Mouse (Mus musculus): ENCODE data around the gene Usp7. TPM values are rescaled to one million over a fixed set of nuclear protein-coding genes. Genes with fewer than 3 reads are reported as not detected.

Gene Usp7
- polyA plus RNA-seq, 1 experiment, result 29.8 TPM

DNA sequence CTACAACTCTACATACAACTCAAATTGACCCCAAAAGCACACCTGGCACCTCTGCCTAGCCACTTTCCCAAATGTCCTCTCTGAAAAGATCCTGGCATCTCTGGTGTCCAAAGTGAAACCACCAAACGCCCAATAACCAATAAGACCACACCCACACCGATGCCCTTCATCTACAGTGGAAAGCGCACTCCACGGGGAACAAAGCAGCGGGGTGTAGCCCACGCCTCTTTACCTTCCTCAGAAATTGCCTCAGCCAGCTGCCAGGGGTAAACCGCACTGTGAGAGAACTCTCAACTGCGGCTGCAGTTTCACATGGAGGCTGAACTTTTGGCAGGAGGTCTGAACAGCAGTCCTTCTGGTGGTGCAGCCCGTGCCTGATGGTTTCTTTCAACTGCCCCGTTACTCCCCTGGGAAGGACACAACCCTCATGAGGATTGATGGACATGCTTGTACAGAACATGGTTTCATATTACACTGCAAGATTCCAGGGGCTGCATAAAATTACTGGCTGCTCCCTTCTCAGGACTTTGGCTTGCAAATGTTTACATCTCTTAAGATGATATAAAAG lies 76.5 kb downstream of the Usp7 start:
- no peak for DNase-seq
- no peak overlapping the region for H3K4me3 ChIP-seq (replicated peaks; ENCODE audit: extremely low read depth, low read depth, low read length)
- WGBS, result 69% methylated on average over 10 of the region's 10 CpGs
- TF ChIP-seq CTCF (IDR thresholded peaks at IDR 0.05; ENCODE audit: insufficient read depth, low read length) (no peak), POLR2A (IDR thresholded peaks at IDR 0.05; ENCODE audit: borderline replicate concordance, extremely low read depth, low read depth, low read length) (no peak)
- peaks cover 13% of the 10 kb centered on the region for H3K4me1 ChIP-seq (ENCODE audit: control insufficient read depth, insufficient read depth, low read length)

DNA sequence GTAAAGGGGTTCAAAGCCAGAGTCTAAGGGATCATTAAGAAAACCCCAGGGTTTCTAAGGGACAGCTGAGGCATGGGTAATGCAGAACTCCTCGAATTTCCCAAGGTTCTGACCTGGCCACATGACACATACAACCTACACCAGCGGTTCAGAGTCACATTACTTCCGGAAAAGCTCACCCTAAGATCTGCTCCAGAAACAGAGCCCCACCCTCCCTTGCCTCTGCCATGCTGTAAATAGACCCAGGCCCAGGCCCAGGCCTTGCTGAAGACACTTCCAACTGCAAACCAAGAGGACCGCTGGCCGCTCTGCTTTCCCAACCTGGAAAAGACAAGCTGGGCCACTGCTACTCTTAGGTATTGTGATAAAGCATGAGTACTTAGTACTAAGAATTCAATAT lies 77.3 kb downstream of the Usp7 start:
- WGBS, result 85% methylated on average over 5 of the region's 5 CpGs
- DNase-seq, result no peak
- no peak for TF ChIP-seq CTCF (IDR thresholded peaks at IDR 0.05; ENCODE audit: insufficient read depth, low read length)
- TF ChIP-seq POLR2A (IDR thresholded peaks at IDR 0.05; ENCODE audit: borderline replicate concordance, extremely low read depth, low read depth, low read length), result no peak
- H3K4me1 ChIP-seq (ENCODE audit: control insufficient read depth, insufficient read depth, low read length), result peaks cover 13% of the 10 kb centered on the region
- no peak overlapping the region for H3K4me3 ChIP-seq (replicated peaks; ENCODE audit: extremely low read depth, low read depth, low read length)

DNA sequence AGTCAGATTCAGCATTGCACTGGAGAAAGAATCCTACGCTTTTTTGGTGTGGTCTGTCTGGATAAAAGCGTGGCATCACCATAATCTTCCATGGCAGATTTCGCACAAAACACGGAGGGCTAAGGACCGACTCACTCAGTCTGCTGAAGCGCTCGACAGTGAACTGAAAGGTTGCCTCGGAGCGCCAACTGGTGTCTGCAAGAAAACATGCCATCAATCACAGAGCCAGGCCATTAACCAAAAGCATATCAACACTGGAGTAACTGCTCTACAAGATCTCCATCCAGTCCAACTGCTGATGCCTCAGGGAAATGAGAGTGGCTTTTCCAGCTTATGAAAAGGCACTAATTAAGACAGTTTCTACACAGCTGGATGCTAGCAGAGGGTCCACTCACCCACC lies 80.1 kb downstream of the Usp7 start:
- Histone ChIP-seq H3K4me1 (ENCODE audit: control insufficient read depth, insufficient read depth, low read length) (peaks cover 2% of the 10 kb centered on the region; the same call in 1 of the 2 replicates), H3K4me3 (replicated peaks; ENCODE audit: extremely low read depth, low read depth, low read length) (no peak overlapping the region)
- no peak for DNase-seq
- TF ChIP-seq CTCF (IDR thresholded peaks at IDR 0.05; ENCODE audit: insufficient read depth, low read length), result no peak
- no peak for TF ChIP-seq POLR2A (IDR thresholded peaks at IDR 0.05; ENCODE audit: borderline replicate concordance, extremely low read depth, low read depth, low read length)
- 80% methylated on average over 9 of the region's 9 CpGs for WGBS

DNA sequence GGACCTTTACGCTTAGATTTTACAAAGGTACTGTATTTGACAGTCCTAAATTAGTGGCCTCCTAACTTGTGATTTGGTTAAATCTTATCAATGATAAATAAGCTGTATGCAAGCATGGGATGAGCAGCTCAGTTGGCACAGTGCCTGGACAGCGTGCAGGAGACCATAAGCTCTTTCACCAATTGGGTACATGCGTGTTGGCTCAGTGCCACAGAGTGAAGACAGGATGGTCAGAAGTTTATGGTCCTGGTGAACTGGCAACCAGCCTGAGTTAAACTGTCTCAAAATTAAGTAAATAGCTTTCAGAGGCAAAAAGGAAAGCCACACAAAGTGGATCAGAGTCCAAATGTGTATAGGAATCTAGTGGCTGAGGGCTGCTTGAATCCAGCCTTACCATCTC lies 91.5 kb downstream of the Usp7 start:
- Histone ChIP-seq H3K4me3 (replicated peaks; ENCODE audit: extremely low read depth, low read depth, low read length) (no peak overlapping the region), H3K4me1 (ENCODE audit: control insufficient read depth, insufficient read depth, low read length) (no peaks in the 10 kb centered on the region)
- TF ChIP-seq CTCF (IDR thresholded peaks at IDR 0.05; ENCODE audit: insufficient read depth, low read length), result no peak
- WGBS, result 73% methylated on average over 3 of the region's 3 CpGs
- no peak for DNase-seq

DNA sequence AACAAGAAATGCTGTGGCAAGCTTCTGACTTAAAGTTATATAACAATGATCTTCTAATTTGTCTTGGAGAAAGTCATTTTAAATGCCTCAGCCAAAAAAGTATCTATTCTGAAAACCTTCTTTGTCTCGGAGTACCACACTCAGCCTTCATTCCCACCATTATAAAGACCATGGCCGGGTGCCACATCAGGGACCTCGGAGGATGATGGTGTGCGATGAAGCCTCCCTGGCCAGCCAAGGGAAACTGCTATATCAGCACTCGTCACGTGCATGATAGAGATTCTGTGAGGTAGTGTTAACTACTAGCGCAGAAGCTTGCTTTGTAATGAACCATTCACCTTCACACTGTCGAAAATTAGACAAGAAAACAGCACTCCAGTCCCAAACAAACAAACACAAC lies 92.6 kb downstream of the Usp7 start:
- Histone ChIP-seq H3K4me3 (replicated peaks; ENCODE audit: extremely low read depth, low read depth, low read length) (no peak overlapping the region), H3K4me1 (ENCODE audit: control insufficient read depth, insufficient read depth, low read length) (no peaks in the 10 kb centered on the region)
- DNase-seq, result no peak
- 86% methylated on average over 8 of the region's 8 CpGs for WGBS
- TF ChIP-seq POLR2A (IDR thresholded peaks at IDR 0.05; ENCODE audit: borderline replicate concordance, extremely low read depth, low read depth, low read length) (no peak), CTCF (IDR thresholded peaks at IDR 0.05; ENCODE audit: insufficient read depth, low read length) (no peak)

DNA sequence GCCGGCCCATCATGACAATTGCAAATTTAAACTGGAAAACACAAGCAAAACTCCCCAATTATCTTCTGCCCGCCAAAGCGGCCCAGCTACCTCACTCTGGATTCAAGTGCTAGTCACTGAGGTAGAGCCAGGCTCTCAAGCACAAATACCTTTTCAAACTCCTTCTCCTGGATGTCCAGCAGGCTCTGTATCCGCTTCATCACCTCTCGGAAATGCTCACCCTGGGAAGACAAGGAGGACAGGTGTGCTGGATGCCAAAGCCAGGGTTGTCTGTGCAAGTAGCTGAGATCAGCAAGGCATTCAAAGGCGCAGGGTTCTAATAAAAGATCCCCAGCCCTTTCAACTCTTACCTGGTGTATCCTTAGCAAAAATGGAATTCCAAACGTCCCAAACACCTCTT lies 100.9 kb downstream of the Usp7 start:
- no peak for TF ChIP-seq CTCF (IDR thresholded peaks at IDR 0.05; ENCODE audit: insufficient read depth, low read length)
- no peak for TF ChIP-seq POLR2A (IDR thresholded peaks at IDR 0.05; ENCODE audit: borderline replicate concordance, extremely low read depth, low read depth, low read length)
- 89% methylated on average over 7 of the region's 7 CpGs for WGBS
- DNase-seq, result no peak
- Histone ChIP-seq H3K4me1 (ENCODE audit: control insufficient read depth, insufficient read depth, low read length) (no peaks in the 10 kb centered on the region), H3K4me3 (replicated peaks; ENCODE audit: extremely low read depth, low read depth, low read length) (no peak overlapping the region)

DNA sequence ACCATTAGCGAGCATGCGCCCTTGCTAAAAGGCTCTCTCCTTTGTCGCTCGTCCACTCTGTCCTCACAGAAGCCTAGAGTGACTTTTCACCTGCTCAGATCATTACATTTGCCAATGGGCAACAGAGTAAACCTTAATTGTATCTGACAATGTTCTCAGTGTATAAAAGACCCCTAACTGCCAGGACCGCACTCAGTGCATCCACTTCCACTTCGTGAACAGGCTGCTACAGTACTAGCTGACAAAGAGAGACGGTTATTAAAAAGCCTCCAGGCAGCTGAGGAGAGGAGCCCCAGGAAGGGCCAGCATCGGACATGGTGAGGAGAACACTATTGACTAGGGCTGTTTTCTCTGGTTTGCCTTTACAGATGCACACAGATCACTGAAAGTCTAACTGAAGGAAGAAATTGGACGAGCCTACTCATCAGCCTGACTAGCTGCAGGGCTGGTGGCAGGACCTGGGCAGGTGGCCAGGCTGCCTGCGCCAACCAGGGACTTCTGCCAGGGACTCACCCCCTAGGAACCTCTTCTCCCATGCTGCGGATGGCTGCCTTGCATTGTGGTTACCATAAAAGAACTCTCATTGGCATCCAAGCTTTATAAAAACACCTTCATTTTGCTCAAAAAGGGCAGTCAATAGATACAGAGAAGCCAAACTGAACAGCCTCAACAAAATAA lies 102.0 kb downstream of the Usp7 start:
- no peak for TF ChIP-seq POLR2A (IDR thresholded peaks at IDR 0.05; ENCODE audit: borderline replicate concordance, extremely low read depth, low read depth, low read length)
- TF ChIP-seq CTCF (IDR thresholded peaks at IDR 0.05; ENCODE audit: insufficient read depth, low read length), result no peak
- Histone ChIP-seq H3K4me1 (ENCODE audit: control insufficient read depth, insufficient read depth, low read length) (no peaks in the 10 kb centered on the region), H3K4me3 (replicated peaks; ENCODE audit: extremely low read depth, low read depth, low read length) (no peak overlapping the region)
- DNase-seq, result no peak
- WGBS, result 84% methylated on average over 11 of the region's 11 CpGs

DNA sequence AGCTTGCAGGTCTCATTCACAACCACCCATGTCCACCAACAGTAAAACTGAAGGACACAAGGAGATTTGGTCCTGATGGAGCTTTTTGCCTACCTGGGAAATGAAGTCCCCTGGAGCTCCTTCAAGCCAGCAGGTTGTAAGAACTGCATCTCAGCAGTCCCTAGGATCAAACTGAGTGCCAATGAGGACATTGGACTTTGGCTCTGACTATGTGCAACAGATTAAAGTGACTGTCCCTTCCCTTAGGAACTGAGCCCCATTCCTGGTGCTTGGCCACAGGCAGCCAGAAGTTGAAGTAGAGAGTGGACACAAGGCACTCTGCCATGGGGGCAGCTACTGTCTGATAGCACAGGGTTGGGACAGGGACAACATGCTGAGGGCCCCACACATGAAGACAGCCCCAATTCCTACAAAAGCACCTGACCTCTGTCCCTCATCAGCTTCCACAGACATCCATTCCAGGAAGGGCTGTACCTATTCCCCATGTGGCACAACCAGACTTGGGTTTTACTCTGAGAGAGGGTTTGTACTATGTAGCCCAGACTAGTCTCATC lies 104.5 kb downstream of the Usp7 start:
- Histone ChIP-seq H3K4me1 (ENCODE audit: control insufficient read depth, insufficient read depth, low read length) (no peaks in the 10 kb centered on the region), H3K4me3 (replicated peaks; ENCODE audit: extremely low read depth, low read depth, low read length) (no peak overlapping the region)
- TF ChIP-seq POLR2A (IDR thresholded peaks at IDR 0.05; ENCODE audit: borderline replicate concordance, extremely low read depth, low read depth, low read length), result no peak
- no peak for TF ChIP-seq CTCF (IDR thresholded peaks at IDR 0.05; ENCODE audit: insufficient read depth, low read length)
- DNase-seq, result no peak

DNA sequence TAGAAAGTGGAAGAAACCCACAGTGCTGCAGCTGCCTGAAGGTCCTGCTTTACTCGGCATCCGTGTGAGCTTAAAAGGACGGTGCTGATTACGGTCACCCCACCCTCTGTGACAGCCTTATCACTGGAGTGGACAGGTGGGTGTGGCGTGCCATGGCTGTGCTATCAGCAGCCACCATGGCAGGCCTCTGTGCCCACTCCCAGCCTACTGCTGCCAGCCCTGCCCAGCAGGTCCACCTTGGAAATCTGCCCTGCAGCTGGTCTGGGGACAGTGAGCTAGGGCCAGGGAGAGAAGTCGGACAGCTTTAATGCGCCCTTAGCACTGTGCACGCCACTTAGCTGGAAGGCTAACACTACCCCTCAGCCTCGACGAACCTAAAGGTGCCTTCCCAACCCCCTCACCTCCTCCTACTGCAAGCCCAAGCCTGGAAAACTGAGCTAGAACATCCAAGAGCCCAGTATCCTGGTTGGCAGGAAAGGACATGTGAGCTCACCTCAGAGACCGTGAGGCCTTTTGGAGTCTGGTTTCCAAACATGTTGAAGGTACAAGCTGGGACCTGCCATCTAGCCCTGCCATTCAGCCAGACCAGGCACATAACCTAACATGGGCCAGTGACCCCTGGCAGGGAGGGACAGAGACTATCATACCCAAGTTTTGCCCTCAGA lies 105.1 kb downstream of the Usp7 start:
- TF ChIP-seq CTCF (IDR thresholded peaks at IDR 0.05; ENCODE audit: insufficient read depth, low read length), result no peak
- TF ChIP-seq POLR2A (IDR thresholded peaks at IDR 0.05; ENCODE audit: borderline replicate concordance, extremely low read depth, low read depth, low read length), result no peak
- 65% methylated on average over 11 of the region's 11 CpGs for WGBS
- H3K4me3 ChIP-seq (replicated peaks; ENCODE audit: extremely low read depth, low read depth, low read length), result no peak overlapping the region

More for the DNA sequence above, 105.1 kb downstream of the Usp7 start:
- H3K4me1 ChIP-seq (ENCODE audit: control insufficient read depth, insufficient read depth, low read length), result no peaks in the 10 kb centered on the region
- no peak for DNase-seq

Data from lung, adult 2 months (tissue).